Mouse (Mus musculus): ENCODE measurements around the gene Pla2g16. TPM values are rescaled to one million over a fixed set of nuclear protein-coding genes. Genes with fewer than 3 reads are reported as not detected.

The Pla2g16 gene
- polyA plus RNA-seq, 1 experiment from 2014 or later, result 2.7 TPM

- no peaks in the 10 kb centered on the region for H3K9me3 ChIP-seq (ENCODE audit: control insufficient read depth, low read length)
- WGBS, result 100% methylated on average over 1 of the region's 1 CpGs
- H3K9ac ChIP-seq (ENCODE audit: low read depth, low read length), result no peak overlapping the region
Measured at GRCm38 (mm10) chr19:7576180-7576579, 18.9 kb downstream of the Pla2g16 start.

GRCm38 (mm10) chr19:7577710-7578109 is 20.5 kb downstream of the Pla2g16 start:
- no peak overlapping the region for H3K4me3 ChIP-seq (ENCODE audit: low read depth, low read length)
- no peak overlapping the region for H3K27ac ChIP-seq (ENCODE audit: low read depth, low read length)
- no peaks in the 10 kb centered on the region for H3K4me1 ChIP-seq (replicated peaks; ENCODE audit: control insufficient read depth, insufficient read depth, low read length)
- DNase-seq (ENCODE audit: low spot score) (no peak), ATAC-seq (ENCODE audit: low FRiP score) (no peak)
- no peaks in the 10 kb centered on the region for H3K27me3 ChIP-seq (ENCODE audit: control insufficient read depth, insufficient read depth, low read length)
- H3K9me3 ChIP-seq (ENCODE audit: control insufficient read depth, low read length), result no peaks in the 10 kb centered on the region
- no peak overlapping the region for H3K4me2 ChIP-seq (replicated peaks; ENCODE audit: low read depth, low read length)
- H3K36me3 ChIP-seq (ENCODE audit: control insufficient read depth, insufficient read depth, low read length), result no peaks in the 10 kb centered on the region
- WGBS, result 91% methylated on average over 3 of the region's 3 CpGs
- H3K9ac ChIP-seq (ENCODE audit: low read depth, low read length), result no peak overlapping the region

More at GRCm38 (mm10) chr19:7576180-7576579, 18.9 kb downstream of the Pla2g16 start:
- DNase-seq (ENCODE audit: low spot score), result no peak
- H3K36me3 ChIP-seq (ENCODE audit: control insufficient read depth, insufficient read depth, low read length), result no peaks in the 10 kb centered on the region
- no peaks in the 10 kb centered on the region for H3K27me3 ChIP-seq (ENCODE audit: control insufficient read depth, insufficient read depth, low read length)
- no peaks in the 10 kb centered on the region for H3K4me1 ChIP-seq (replicated peaks; ENCODE audit: control insufficient read depth, insufficient read depth, low read length)
- no peak overlapping the region for H3K27ac ChIP-seq (ENCODE audit: low read depth, low read length)
- no peak for ATAC-seq (ENCODE audit: low FRiP score)
- H3K4me3 ChIP-seq (ENCODE audit: low read depth, low read length), result no peak overlapping the region
- H3K4me2 ChIP-seq (replicated peaks; ENCODE audit: low read depth, low read length), result no peak overlapping the region

GRCm38 (mm10) chr19:7581042-7581441 is 23.8 kb downstream of the Pla2g16 start:
- no peaks in the 10 kb centered on the region for H3K4me1 ChIP-seq (replicated peaks; ENCODE audit: control insufficient read depth, insufficient read depth, low read length)
- no peaks in the 10 kb centered on the region for H3K9me3 ChIP-seq (ENCODE audit: control insufficient read depth, low read length)
- WGBS, result 79% methylated on average over 4 of the region's 5 CpGs
- no peak overlapping the region for H3K4me3 ChIP-seq (ENCODE audit: low read depth, low read length)
- no peak for ATAC-seq (ENCODE audit: low FRiP score)
- no peak for DNase-seq (ENCODE audit: low spot score)
- H3K27ac ChIP-seq (ENCODE audit: low read depth, low read length), result no peak overlapping the region
- H3K9ac ChIP-seq (ENCODE audit: low read depth, low read length), result no peak overlapping the region
- H3K27me3 ChIP-seq (ENCODE audit: control insufficient read depth, insufficient read depth, low read length), result no peaks in the 10 kb centered on the region
- no peaks in the 10 kb centered on the region for H3K36me3 ChIP-seq (ENCODE audit: control insufficient read depth, insufficient read depth, low read length)
- no peak overlapping the region for H3K4me2 ChIP-seq (replicated peaks; ENCODE audit: low read depth, low read length)

- no peaks in the 10 kb centered on the region for H3K36me3 ChIP-seq (ENCODE audit: control insufficient read depth, insufficient read depth, low read length)
- ATAC-seq (ENCODE audit: low FRiP score), result no peak
- no peak for DNase-seq (ENCODE audit: low spot score)
- no peak overlapping the region for H3K27ac ChIP-seq (ENCODE audit: low read depth, low read length)
- H3K4me1 ChIP-seq (replicated peaks; ENCODE audit: control insufficient read depth, insufficient read depth, low read length), result no peaks in the 10 kb centered on the region
- H3K4me3 ChIP-seq (ENCODE audit: low read depth, low read length), result no peak overlapping the region
- H3K27me3 ChIP-seq (ENCODE audit: control insufficient read depth, insufficient read depth, low read length), result no peaks in the 10 kb centered on the region
- no peak overlapping the region for H3K4me2 ChIP-seq (replicated peaks; ENCODE audit: low read depth, low read length)
- no peak overlapping the region for H3K9ac ChIP-seq (ENCODE audit: low read depth, low read length)
- WGBS, result 61% methylated on average over 7 of the region's 7 CpGs
- no peaks in the 10 kb centered on the region for H3K9me3 ChIP-seq (ENCODE audit: control insufficient read depth, low read length)
Measured at GRCm38 (mm10) chr19:7583101-7583500, 25.8 kb downstream of the Pla2g16 start.

- Histone ChIP-seq H3K4me3 (ENCODE audit: low read depth, low read length) (no peak overlapping the region), H3K9me3 (ENCODE audit: control insufficient read depth, low read length) (no peaks in the 10 kb centered on the region), H3K27ac (ENCODE audit: low read depth, low read length) (no peak overlapping the region), H3K27me3 (ENCODE audit: control insufficient read depth, insufficient read depth, low read length) (no peaks in the 10 kb centered on the region), H3K9ac (ENCODE audit: low read depth, low read length) (no peak overlapping the region), H3K4me1 (replicated peaks; ENCODE audit: control insufficient read depth, insufficient read depth, low read length) (no peaks in the 10 kb centered on the region), H3K4me2 (replicated peaks; ENCODE audit: low read depth, low read length) (no peak overlapping the region), H3K36me3 (ENCODE audit: control insufficient read depth, insufficient read depth, low read length) (no peaks in the 10 kb centered on the region)
- WGBS, result 85% methylated on average over 3 of the region's 3 CpGs
- ATAC-seq (ENCODE audit: low FRiP score) (no peak), DNase-seq (ENCODE audit: low spot score) (no peak)
Measured at GRCm38 (mm10) chr19:7583599-7583998, 26.3 kb downstream of the Pla2g16 start.

GRCm38 (mm10) chr19:7585279-7585678 is 28.0 kb downstream of the Pla2g16 start:
- Histone ChIP-seq H3K9ac (ENCODE audit: low read depth, low read length) (no peak overlapping the region), H3K27ac (ENCODE audit: low read depth, low read length) (no peak overlapping the region), H3K27me3 (ENCODE audit: control insufficient read depth, insufficient read depth, low read length) (no peaks in the 10 kb centered on the region), H3K9me3 (ENCODE audit: control insufficient read depth, low read length) (no peaks in the 10 kb centered on the region), H3K4me3 (ENCODE audit: low read depth, low read length) (no peak overlapping the region), H3K4me2 (replicated peaks; ENCODE audit: low read depth, low read length) (no peak overlapping the region), H3K4me1 (replicated peaks; ENCODE audit: control insufficient read depth, insufficient read depth, low read length) (no peaks in the 10 kb centered on the region), H3K36me3 (ENCODE audit: control insufficient read depth, insufficient read depth, low read length) (no peaks in the 10 kb centered on the region)
- no peak for DNase-seq (ENCODE audit: low spot score)
- 89% methylated on average over 8 of the region's 8 CpGs for WGBS
- no peak for ATAC-seq (ENCODE audit: low FRiP score)

- H3K4me1 ChIP-seq (replicated peaks; ENCODE audit: control insufficient read depth, insufficient read depth, low read length), result no peaks in the 10 kb centered on the region
- 92% methylated on average over 6 of the region's 6 CpGs for WGBS
- no peak for ATAC-seq (ENCODE audit: low FRiP score)
Measured at GRCm38 (mm10) chr19:7585764-7586163, 28.5 kb downstream of the Pla2g16 start.

GRCm38 (mm10) chr19:7590795-7591194 is 33.5 kb downstream of the Pla2g16 start:
- Histone ChIP-seq H3K27ac (ENCODE audit: low read depth, low read length) (no peak overlapping the region), H3K36me3 (ENCODE audit: control insufficient read depth, insufficient read depth, low read length) (no peaks in the 10 kb centered on the region), H3K27me3 (ENCODE audit: control insufficient read depth, insufficient read depth, low read length) (no peaks in the 10 kb centered on the region), H3K4me1 (replicated peaks; ENCODE audit: control insufficient read depth, insufficient read depth, low read length) (no peaks in the 10 kb centered on the region), H3K4me3 (ENCODE audit: low read depth, low read length) (no peak overlapping the region), H3K9me3 (ENCODE audit: control insufficient read depth, low read length) (no peaks in the 10 kb centered on the region), H3K9ac (ENCODE audit: low read depth, low read length) (no peak overlapping the region), H3K4me2 (replicated peaks; ENCODE audit: low read depth, low read length) (no peak overlapping the region)
- ATAC-seq (ENCODE audit: low FRiP score), result no peak
- no peak for DNase-seq (ENCODE audit: low spot score)

More at GRCm38 (mm10) chr19:7585764-7586163, 28.5 kb downstream of the Pla2g16 start:
- H3K27me3 ChIP-seq (ENCODE audit: control insufficient read depth, insufficient read depth, low read length), result no peaks in the 10 kb centered on the region
- no peaks in the 10 kb centered on the region for H3K9me3 ChIP-seq (ENCODE audit: control insufficient read depth, low read length)
- H3K27ac ChIP-seq (ENCODE audit: low read depth, low read length), result no peak overlapping the region
- DNase-seq (ENCODE audit: low spot score), result no peak
- no peak overlapping the region for H3K4me3 ChIP-seq (ENCODE audit: low read depth, low read length)
- no peak overlapping the region for H3K4me2 ChIP-seq (replicated peaks; ENCODE audit: low read depth, low read length)
- H3K9ac ChIP-seq (ENCODE audit: low read depth, low read length), result no peak overlapping the region
- H3K36me3 ChIP-seq (ENCODE audit: control insufficient read depth, insufficient read depth, low read length), result no peaks in the 10 kb centered on the region

GRCm38 (mm10) chr19:7592018-7592417 is 34.8 kb downstream of the Pla2g16 start:
- H3K27me3 ChIP-seq (ENCODE audit: control insufficient read depth, insufficient read depth, low read length), result no peaks in the 10 kb centered on the region
- no peaks in the 10 kb centered on the region for H3K36me3 ChIP-seq (ENCODE audit: control insufficient read depth, insufficient read depth, low read length)
- ATAC-seq (ENCODE audit: low FRiP score), result no peak
- no peak overlapping the region for H3K27ac ChIP-seq (ENCODE audit: low read depth, low read length)
- no peak overlapping the region for H3K4me2 ChIP-seq (replicated peaks; ENCODE audit: low read depth, low read length)
- no peaks in the 10 kb centered on the region for H3K9me3 ChIP-seq (ENCODE audit: control insufficient read depth, low read length)
- no peak overlapping the region for H3K9ac ChIP-seq (ENCODE audit: low read depth, low read length)
- no peaks in the 10 kb centered on the region for H3K4me1 ChIP-seq (replicated peaks; ENCODE audit: control insufficient read depth, insufficient read depth, low read length)
- no peak for DNase-seq (ENCODE audit: low spot score)
- H3K4me3 ChIP-seq (ENCODE audit: low read depth, low read length), result no peak overlapping the region
- 65% methylated on average over 3 of the region's 3 CpGs for WGBS

Data from hindbrain, embryonic 11.5 days (tissue).